In genomic region chr13:58117318-58118017, GRCm38 (mm10) we compare ENCODE assay signal across 10 mouse cellular contexts. TPM values are rescaled to one million over a fixed set of nuclear protein-coding genes. Genes with fewer than 3 reads are reported as not detected.
DNase-seq lines count a peak whose midpoint lies in the region; ATAC-seq and TF ChIP-seq lines count a peak whose summit lies in the region.
"Had no signal": no experiment of that assay in that cellular context is flagged by ENCODE, and none has a peak within 500 bp of the region (broad histone marks: within the 10 kb centered on the region; RNA-seq: fewer than 3 reads in every experiment).

No protein-coding gene starts in this region.

- no peaks in the 10 kb centered on the region for H3K9me3 ChIP-seq in hindbrain, embryonic 10.5 days
- H3K9me3 ChIP-seq in hindbrain, embryonic 13.5 days, result no peaks in the 10 kb centered on the region
- H3K9me3 ChIP-seq: embryonic facial prominence, embryonic 12.5 days; lung, embryonic 15.5 days had no signal

- H3K4me3 ChIP-seq in hindbrain, embryonic 10.5 days, result no peak overlapping the region
- H3K4me3 ChIP-seq in hindbrain, embryonic 13.5 days, result no peak overlapping the region
- H3K4me3 ChIP-seq in olfactory bulb, adult 2 months (ENCODE audit: insufficient read depth, low read depth, low read length), result no peak overlapping the region
- H3K4me3 ChIP-seq: embryonic facial prominence, embryonic 12.5 days; lung, embryonic 15.5 days had no signal

- no peak overlapping the region for H3K9ac ChIP-seq in hindbrain, embryonic 13.5 days
- H3K9ac ChIP-seq: embryonic facial prominence, embryonic 12.5 days; lung, embryonic 15.5 days had no signal

- H3K36me3 ChIP-seq in hindbrain, embryonic 10.5 days, result no peaks in the 10 kb centered on the region
- no peaks in the 10 kb centered on the region for H3K36me3 ChIP-seq in hindbrain, embryonic 13.5 days
- H3K36me3 ChIP-seq: embryonic facial prominence, embryonic 12.5 days; lung, embryonic 15.5 days had no signal

- WGBS in hindbrain, embryonic 10.5 days, result 68% methylated on average over 8 of the region's 8 CpGs
- WGBS in hindbrain, embryonic 13.5 days, result 75% methylated on average over 8 of the region's 8 CpGs
- WGBS in olfactory bulb, adult 2 months, result 70% methylated on average over 8 of the region's 8 CpGs

- no peak overlapping the region for H3K4me2 ChIP-seq in hindbrain, embryonic 13.5 days
- H3K4me2 ChIP-seq: embryonic facial prominence, embryonic 12.5 days; lung, embryonic 15.5 days had no signal

- H3K27ac ChIP-seq in hindbrain, embryonic 10.5 days, result no peak overlapping the region
- no peak overlapping the region for H3K27ac ChIP-seq in hindbrain, embryonic 13.5 days
- H3K27ac ChIP-seq in olfactory bulb, adult 2 months (ENCODE audit: insufficient read depth, low read depth, low read length), result no peak overlapping the region
- H3K27ac ChIP-seq: embryonic facial prominence, embryonic 12.5 days; lung, embryonic 15.5 days had no signal

- peak; percentile 42 for DNase-seq in hindbrain, embryonic 10.5 days (ENCODE audit: low spot score)
- DNase-seq in A20 (ENCODE audit: low read depth, low spot score), result peak; percentile 63
- DNase-seq in R1 (ENCODE audit: low read depth, low spot score), result peak; percentile 86
- peak; percentile 57 for DNase-seq in embryo, embryonic 10 days (ENCODE audit: low spot score)
- DNase-seq in kidney, postnatal 14 days, result peak; percentile 59
- DNase-seq in urinary bladder, postnatal 36 days (ENCODE audit: low spot score in 2 of 2), result peak; percentile 46 to 59

- TF ChIP-seq CTCF in olfactory bulb, adult 2 months (IDR thresholded peaks at IDR 0.05; ENCODE audit: insufficient read depth, low read depth, low read length), result peak; percentile 41; the same call in 1 of the 2 replicates

- H3K27me3 ChIP-seq in hindbrain, embryonic 10.5 days (ENCODE audit: insufficient read depth, poor library complexity, severe bottlenecking), result no peaks in the 10 kb centered on the region
- H3K27me3 ChIP-seq in hindbrain, embryonic 13.5 days, result no peaks in the 10 kb centered on the region
- H3K27me3 ChIP-seq: embryonic facial prominence, embryonic 12.5 days; lung, embryonic 15.5 days had no signal

- TF ChIP-seq POLR2A in olfactory bulb, adult 2 months (IDR thresholded peaks at IDR 0.05; ENCODE audit: insufficient read depth, low read depth, low read length), result no peak

- ATAC-seq in hindbrain, embryonic 13.5 days (ENCODE audit: low FRiP score), result no peak

- H3K4me1 ChIP-seq in hindbrain, embryonic 10.5 days (replicated peaks), result peaks cover 15% of the 10 kb centered on the region
- H3K4me1 ChIP-seq in hindbrain, embryonic 13.5 days (replicated peaks), result peaks cover 14% of the 10 kb centered on the region
- peaks cover 15% of the 10 kb centered on the region for H3K4me1 ChIP-seq in olfactory bulb, adult 2 months (ENCODE audit: control insufficient read depth, insufficient read depth, low read length)

RNA-seq across cellular contexts. Expression of gene Klhl3, which starts 4.1 kb away (rescaled TPM):
- polyA plus RNA-seq in hindbrain, embryonic 10.5 days (2016; fragmentation: Nextera tagmentation; extraction: Ambion mirVana), result 1.9 and 3.4 TPM in 2 replicates
- polyA plus RNA-seq in hindbrain, embryonic 13.5 days (2015; fragmentation: Nextera tagmentation; extraction: Ambion mirVana), result 11.5 and 11.7 TPM in 2 replicates
- polyA plus RNA-seq in olfactory bulb, adult 2 months (2012; ENCODE audit: insufficient read depth, insufficient read length, low replicate concordance, missing spikeins), result not detected in 2 replicates

RNA-seq across cellular contexts. Expression of gene Hnrnpa0, which starts 10.9 kb away (rescaled TPM):
- 41.4 and 46.1 TPM in 2 replicates for polyA plus RNA-seq in hindbrain, embryonic 10.5 days (2016; fragmentation: Nextera tagmentation; extraction: Ambion mirVana)
- 67.5 and 68.8 TPM in 2 replicates for polyA plus RNA-seq in hindbrain, embryonic 13.5 days (2015; fragmentation: Nextera tagmentation; extraction: Ambion mirVana)
- 114 TPM in 1 of 2 replicates, not detected in the other for polyA plus RNA-seq in olfactory bulb, adult 2 months (2012; ENCODE audit: insufficient read depth, insufficient read length, low replicate concordance, missing spikeins)

RNA-seq across cellular contexts. Expression of gene Idnk, which starts 40.0 kb away (rescaled TPM):
- polyA plus RNA-seq in hindbrain, embryonic 10.5 days (2016; fragmentation: Nextera tagmentation; extraction: Ambion mirVana), result 57.1 and 66.7 TPM in 2 replicates
- polyA plus RNA-seq in hindbrain, embryonic 13.5 days (2015; fragmentation: Nextera tagmentation; extraction: Ambion mirVana), result 71.4 and 73.5 TPM in 2 replicates
- not detected in 2 replicates for polyA plus RNA-seq in olfactory bulb, adult 2 months (2012; ENCODE audit: insufficient read depth, insufficient read length, low replicate concordance, missing spikeins)
